Mouse (Mus musculus): ENCODE results near the gene 9530077C05Rik. TPM values are rescaled to one million over a fixed set of nuclear protein-coding genes. Genes with fewer than 3 reads are reported as not detected.
A peak's percentile ranks its signal among the peaks of the same experiment; 100 is the strongest.
"Not testable (repeated sequence)": the region's sequence is repeated elsewhere in the genome, so short reads cannot be mapped to it uniquely, and the experiment has no call there.

9530077C05Rik gene
- total RNA-seq, 2 experiments from 2014 or later = 2.1 to 2.2 TPM

DNA sequence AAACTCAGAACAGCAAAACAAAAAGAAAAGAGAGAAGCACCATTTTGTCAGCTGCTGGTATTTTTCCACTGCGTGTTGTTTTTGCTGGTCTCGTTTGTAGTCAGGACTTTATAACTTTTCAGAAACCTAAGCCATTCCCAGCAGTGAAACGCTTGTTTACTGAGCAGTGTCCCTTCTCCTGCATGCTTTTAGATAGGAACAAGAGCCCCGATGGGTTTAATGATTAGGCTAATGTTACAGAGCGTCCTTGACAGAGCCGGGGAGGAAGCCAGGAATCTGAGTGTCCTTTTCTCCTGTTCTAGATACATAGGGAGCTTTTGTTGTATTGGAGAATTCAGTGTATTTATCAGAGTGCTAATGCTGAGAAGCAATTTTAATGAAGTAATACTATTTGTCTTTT lies 6.2 kb downstream of the 9530077C05Rik start:
- no peak for ATAC-seq (replicated peaks; ENCODE audit: poor library complexity)

DNA sequence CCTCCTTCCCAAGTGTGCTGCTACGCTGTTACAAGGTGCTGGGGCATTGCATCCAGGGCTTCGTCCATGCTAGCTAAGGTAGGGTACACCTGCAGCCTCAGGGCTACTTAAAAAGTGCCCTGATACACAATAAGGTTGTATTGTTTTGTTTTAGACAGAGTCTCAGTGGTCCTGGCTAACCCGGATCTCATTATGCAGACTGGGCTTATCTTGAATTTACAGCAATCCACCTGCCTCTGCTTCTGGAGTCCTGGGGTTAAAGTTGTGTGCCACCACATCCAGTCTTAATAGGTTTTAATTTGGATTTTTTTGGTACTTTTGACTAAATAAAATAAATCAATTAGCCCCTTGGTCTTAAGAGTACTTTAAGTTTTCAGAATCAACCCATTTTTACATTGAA lies 8.6 kb downstream of the 9530077C05Rik start:
- ATAC-seq (replicated peaks; ENCODE audit: poor library complexity) = peak; percentile 60

DNA sequence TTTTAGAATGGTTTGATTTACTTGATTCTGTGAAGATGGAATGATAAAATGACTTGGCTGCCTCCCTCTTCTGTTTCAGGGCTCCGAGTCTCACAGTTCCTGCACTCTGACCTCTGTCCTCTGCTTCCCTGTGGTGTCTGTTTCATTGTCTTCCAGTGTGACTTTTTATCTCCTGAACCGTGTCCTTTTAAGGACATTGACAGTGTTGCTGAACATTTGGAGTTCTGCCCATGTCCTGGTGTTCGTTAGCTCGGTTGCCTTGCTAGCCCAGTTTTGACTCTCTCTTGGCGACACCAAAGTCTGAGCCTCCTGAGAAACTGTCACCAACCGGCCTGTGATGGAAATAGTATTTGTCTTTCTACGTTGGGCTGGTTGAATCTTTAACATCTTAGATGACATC lies 9.2 kb downstream of the 9530077C05Rik start:
- peak; percentile 10; the same call in 1 of the 2 replicates for ATAC-seq (replicated peaks; ENCODE audit: poor library complexity)

GRCm38 (mm10) chr9:22422559-22422958 lies 11.2 kb downstream of the 9530077C05Rik start:
- ATAC-seq (replicated peaks; ENCODE audit: poor library complexity) = no peak

DNA sequence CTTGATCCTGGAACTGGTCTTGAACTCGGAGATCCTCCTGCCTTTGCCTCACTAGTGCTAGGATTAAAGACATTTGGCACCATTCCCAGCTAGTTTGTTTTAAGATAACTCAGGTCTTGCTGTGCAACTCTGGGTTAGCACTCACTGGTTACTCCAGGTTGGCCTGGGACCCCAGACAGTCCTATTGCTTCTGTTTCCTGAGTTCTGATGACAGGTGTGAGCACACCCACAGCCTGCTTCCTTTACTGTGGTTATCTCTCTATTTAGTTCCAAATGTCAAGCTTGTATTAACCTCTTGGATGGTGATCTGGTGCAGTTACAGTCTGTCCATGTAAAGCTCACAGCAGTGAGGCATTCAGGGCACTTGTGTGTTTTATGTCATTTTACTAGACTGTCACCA lies 12.2 kb downstream of the 9530077C05Rik start:
- ATAC-seq (replicated peaks; ENCODE audit: poor library complexity) = peak; percentile 51

DNA sequence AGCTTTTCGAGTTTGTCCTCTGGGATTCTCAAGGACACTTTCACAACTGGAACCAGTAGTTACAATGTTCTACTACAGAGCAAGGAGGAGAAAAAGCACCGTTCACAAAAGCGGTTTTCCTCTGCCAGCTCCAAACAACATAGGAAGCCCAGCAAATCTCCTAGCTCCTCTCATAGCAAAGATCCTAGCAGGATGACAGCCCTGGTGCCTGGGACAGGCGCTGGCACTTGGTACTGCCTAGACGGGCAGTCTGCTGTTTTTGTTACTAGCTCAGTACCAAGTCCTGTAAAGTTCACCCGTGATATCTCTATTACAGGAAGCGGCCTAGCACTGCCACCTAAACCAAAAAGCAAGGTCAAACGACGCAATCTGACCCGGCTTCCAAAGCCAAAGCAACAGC lies 12.9 kb downstream of the 9530077C05Rik start:
- no peak for ATAC-seq (replicated peaks; ENCODE audit: poor library complexity)

GRCm38 (mm10) chr9:22424719-22425118 lies 13.4 kb downstream of the 9530077C05Rik start:
- ATAC-seq (replicated peaks; ENCODE audit: poor library complexity) = no peak

DNA sequence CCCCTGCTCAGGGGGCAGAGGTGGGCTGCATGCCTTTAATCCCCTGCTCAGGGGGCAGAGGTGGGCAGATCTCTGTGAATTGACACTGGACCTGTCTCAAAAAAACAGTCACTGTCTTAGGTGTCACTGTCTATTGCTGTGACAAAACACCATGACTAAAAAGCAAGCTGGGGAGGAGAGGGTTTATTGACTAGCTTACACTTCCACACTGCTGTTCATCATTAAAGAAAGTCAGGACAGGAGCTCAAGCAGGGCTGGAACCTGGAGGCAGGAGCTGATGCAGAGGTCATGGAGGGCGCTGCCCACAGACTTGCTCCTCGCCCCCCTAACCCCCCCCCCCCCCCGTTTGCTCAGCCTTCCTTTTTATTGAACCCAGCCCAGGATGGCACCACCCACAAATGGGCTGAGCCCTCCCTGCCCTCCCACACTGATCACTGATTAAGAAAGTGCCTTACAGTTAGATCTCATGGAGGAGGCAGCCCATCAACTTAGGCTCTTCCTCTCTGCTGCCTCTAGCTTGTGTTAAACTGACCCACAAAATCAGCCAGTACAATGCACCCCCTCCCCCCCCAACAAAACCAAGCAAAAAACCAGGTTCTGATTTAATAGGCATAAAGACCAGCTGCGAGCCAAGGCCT lies 16.8 kb downstream of the 9530077C05Rik start:
- no peak for ATAC-seq (replicated peaks; ENCODE audit: poor library complexity)

- ATAC-seq (replicated peaks; ENCODE audit: poor library complexity) = no peak
Measured at GRCm38 (mm10) chr9:22428666-22429410, 17.5 kb downstream of the 9530077C05Rik start.

DNA sequence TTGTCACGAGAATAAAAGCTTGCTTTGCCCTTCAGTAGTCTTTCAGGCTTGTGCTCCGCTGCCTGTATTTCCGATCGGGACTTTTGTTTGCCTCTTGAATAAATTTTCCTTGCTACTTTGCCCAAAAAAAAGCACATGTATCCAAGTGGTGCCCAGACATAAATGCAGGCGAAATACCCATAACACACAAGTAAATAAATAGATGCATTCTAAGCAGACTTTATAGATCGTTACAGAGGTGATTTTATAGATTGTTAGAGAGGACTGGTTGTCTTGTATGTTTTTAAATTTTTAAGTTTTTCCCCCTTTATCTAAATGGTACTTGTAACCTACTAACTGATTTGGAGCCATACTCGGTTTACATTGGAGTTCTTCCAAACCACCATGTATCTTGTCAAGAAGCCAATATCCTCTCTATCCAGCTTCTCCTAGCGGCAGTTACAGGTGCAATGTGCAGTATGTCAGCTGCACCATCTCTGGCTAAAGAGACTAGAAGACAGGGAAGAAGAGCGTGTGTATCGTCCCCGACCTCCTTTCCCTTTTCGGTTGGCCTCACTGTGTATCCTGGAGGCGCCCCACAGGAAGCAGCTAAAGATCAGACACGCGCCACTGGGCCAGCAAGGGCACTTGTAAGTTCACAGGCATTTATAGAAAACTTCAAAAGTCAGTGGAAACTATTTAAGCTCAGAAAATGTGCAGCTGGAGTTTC lies 18.4 kb downstream of the 9530077C05Rik start:
- peak; percentile 83 for ATAC-seq (replicated peaks; ENCODE audit: poor library complexity)

GRCm38 (mm10) chr9:22430315-22430840 lies 19.1 kb downstream of the 9530077C05Rik start:
- peak; percentile 63 for ATAC-seq (replicated peaks; ENCODE audit: poor library complexity)

DNA sequence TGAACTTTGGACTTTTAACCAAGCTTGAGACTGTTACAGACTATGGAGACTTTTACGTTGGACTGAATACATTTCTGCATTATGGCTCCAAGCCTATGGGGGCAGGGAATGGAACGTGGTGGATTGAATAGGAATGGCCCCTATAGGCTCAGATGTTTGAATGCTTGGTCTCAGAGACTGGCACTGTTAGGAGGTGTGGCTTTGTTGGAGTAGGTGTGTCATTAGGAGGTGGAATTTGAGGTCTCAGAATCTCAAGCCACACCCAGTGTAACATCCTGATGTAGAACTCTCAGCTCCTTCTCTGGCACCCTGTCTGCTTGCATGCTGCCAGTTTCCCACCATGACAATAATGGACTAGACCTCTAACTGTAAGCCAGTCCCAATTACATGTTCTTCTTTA lies 21.9 kb downstream of the 9530077C05Rik start:
- no peak for ATAC-seq (replicated peaks; ENCODE audit: poor library complexity)

- ATAC-seq (replicated peaks; ENCODE audit: poor library complexity) = no peak
Measured at GRCm38 (mm10) chr9:22434101-22434500, 22.8 kb downstream of the 9530077C05Rik start.

DNA sequence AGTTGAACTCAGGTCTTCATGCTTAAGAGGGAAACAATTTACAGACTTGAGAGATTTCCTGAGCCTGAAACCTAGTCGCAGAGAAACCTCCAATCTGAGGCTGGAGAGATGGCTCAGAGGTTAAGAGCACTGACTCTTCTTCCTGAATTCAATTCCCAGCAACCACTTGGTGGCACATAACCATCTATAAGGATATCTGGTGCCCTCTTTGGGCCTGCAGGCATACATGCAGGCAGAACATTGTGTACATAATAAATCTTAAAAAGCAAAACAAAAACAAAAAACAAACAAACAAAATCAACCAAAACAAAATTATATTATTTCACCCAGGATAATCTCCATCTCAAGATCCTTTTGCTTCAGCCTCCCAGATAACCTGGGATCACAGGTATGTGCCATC lies 27.5 kb downstream of the 9530077C05Rik start:
- ATAC-seq (replicated peaks; ENCODE audit: poor library complexity) = no peak

DNA sequence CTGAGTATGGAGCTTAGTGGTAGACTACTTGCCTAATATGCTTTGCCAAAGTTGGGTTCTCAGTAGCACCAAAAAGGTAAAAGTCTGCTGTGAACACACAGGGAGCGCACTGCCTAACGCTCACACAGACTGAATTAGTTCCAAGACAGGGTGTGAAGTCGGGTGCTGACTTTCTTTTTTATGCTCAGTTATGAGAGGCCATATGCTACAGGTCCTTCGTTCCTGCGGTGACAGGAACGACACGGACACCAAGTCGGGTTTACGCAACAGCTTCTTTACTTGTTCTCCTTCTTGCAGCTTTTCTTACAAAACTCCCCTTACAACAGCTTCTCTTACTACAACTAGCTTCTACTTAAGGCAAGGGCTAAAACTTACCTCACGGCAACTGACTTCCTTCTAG lies 31.8 kb downstream of the 9530077C05Rik start:
- ATAC-seq (replicated peaks; ENCODE audit: poor library complexity) = peak; percentile 49

DNA sequence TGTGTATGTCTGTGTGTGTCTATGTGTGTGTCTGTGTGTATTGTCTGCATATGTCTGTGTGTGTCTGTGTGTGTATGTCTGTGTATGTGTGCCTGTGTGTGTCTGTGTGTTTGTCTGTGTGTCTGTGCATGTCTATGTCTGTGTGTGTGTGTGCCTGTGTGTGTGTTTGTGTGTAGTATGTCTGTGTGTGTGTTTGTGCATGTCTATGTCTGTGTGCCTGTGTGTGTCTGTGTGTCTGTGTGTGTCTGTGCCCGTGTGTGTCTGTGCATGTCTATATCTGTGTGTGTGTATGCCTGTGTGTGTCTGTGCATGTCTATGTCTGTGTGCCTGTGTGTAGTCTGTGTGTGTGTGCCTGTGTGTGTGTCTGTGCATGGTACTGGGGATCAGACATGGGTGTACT lies 33.8 kb downstream of the 9530077C05Rik start:
- ATAC-seq (replicated peaks; ENCODE audit: poor library complexity) = no peak

GRCm38 (mm10) chr9:22447213-22447612 lies 35.9 kb downstream of the 9530077C05Rik start:
- peak; percentile 74 for ATAC-seq (replicated peaks; ENCODE audit: poor library complexity)

DNA sequence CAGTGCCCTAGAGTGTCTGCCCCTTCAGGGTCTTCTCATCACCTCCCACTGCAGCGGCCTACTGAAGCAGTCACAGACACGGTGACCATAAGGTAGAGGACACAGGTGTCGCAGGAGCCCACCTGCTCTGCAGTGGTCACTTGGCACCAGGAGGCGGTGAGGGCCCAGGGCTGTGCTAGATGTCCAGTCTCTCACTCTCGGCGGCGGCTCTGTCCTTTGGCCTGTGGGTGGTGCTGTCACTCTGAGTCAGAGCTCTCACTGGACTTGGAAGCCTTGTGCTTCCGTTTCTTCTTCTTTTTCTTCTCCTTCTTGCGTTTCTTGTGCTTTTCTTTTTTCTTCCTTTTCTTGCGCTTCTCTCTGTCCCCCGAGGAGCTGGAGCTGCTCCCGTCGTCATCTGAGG lies 37.1 kb downstream of the 9530077C05Rik start:
- ATAC-seq (replicated peaks; ENCODE audit: poor library complexity) = no peak

GRCm38 (mm10) chr9:22449209-22449608 lies 37.9 kb downstream of the 9530077C05Rik start:
- ATAC-seq (replicated peaks; ENCODE audit: poor library complexity) = no peak

GRCm38 (mm10) chr9:22452697-22453096 lies 41.4 kb downstream of the 9530077C05Rik start:
- no peak for ATAC-seq (replicated peaks; ENCODE audit: poor library complexity)

DNA sequence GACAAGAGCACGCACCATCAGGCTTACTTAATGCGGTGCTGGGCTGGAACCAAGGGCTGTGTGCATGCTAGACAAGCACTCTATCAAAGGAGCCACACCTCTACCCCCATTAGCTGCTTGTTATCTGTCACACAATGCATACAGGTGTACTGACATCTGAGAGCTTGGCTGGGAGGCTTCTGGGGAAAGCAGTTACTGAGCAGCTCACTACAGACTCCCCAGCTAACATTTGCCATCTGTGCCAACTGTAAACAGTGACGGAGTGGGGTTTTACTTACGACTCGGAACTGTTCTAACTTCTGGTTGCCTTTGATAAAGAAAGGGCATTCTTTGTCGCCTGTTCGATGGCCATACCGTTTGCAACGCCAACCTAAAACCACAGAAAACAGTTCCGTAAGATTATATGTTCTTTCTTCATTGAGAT lies 42.2 kb downstream of the 9530077C05Rik start:
- peak; percentile 96 for ATAC-seq (replicated peaks; ENCODE audit: poor library complexity)

- not testable (repeated sequence) for ATAC-seq (replicated peaks; ENCODE audit: poor library complexity)
Measured at GRCm38 (mm10) chr9:22453990-22454389, 42.7 kb downstream of the 9530077C05Rik start, which contains the start of gene Gm17545. Gene Gm17545, plus strand, starts transcription at chr9:22454290.
